Mouse (Mus musculus): ENCODE measurements at regions not wholly inside any gene's neighbourhood (a gene's known extent, or its start where the extent isn't known, plus 50 kb on each side); places are given as distances from the start of the nearest gene placed in this dataset.

DNA sequence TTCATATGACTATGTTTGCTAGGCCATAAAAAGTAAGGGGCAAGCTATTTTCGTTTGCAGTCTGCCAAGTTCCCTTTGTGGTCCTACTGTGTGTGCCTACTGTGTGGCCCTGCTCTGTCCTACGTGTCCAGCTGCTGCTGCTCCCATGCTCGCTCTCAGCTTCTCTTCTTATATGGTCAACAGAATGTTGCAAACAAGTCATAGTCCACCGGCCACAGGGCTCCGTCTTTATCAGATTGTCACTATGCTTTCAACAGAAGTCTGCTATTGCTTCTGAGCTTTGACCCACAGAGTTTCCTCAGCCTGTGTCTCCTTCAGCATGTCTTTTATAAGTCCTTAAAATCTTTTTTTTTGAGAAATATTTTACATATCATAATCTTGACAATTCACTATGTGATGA lies 58.3 kb upstream of the Fndc3b start:
- Histone ChIP-seq H3K79me2 (replicated peaks; ENCODE audit: control insufficient read depth, extremely low read depth, insufficient read depth, poor library complexity, severe bottlenecking) (no peaks in the 10 kb centered on the region), H3K9ac (ENCODE audit: insufficient read depth, low read depth) (no peak overlapping the region), H3K4me1 (ENCODE audit: control insufficient read depth in 1 of 2, insufficient read depth in 2 of 2) (no peaks in the 10 kb centered on the region), H3K27ac (ENCODE audit: insufficient read depth, low read depth) (no peak overlapping the region), H3K27me3 (replicated peaks) (no peaks in the 10 kb centered on the region), H3K4me3 (replicated peaks in 1 of 3; ENCODE audit: low read depth in 2 of 3, low read length in 2 of 3, poor library complexity in 1 of 3) (no peak overlapping the region), H3K9me3 (replicated peaks; ENCODE audit: low read length) (peaks cover 53% of the 10 kb centered on the region), H3K36me3 (replicated peaks in 1 of 2; ENCODE audit: control insufficient read depth in 1 of 2, insufficient read depth in 1 of 2, low read length in 1 of 2) (no peaks in the 10 kb centered on the region), H3K4me2 (ENCODE audit: insufficient read depth, low read depth, poor library complexity, severe bottlenecking) (no peak overlapping the region)
- TF ChIP-seq MAFK (IDR thresholded peaks at IDR 0.05; ENCODE audit: insufficient replicate concordance, low read length): no peak
- TF ChIP-seq EP300 (IDR thresholded peaks at IDR 0.05; ENCODE audit: low read length): no peak
- no peak for TF ChIP-seq USF1 (IDR thresholded peaks at IDR 0.05; ENCODE audit: low read depth, low read length)
- no peak for TF ChIP-seq TCF12 (IDR thresholded peaks at IDR 0.05; ENCODE audit: low read depth, low read length)
- TF ChIP-seq IRF4 (IDR thresholded peaks at IDR 0.05; ENCODE audit: low read depth, low read length): no peak
- TF ChIP-seq NRF1 (IDR thresholded peaks at IDR 0.05; ENCODE audit: low read depth, low read length): no peak
- TF ChIP-seq SIN3A (IDR thresholded peaks at IDR 0.05; ENCODE audit: low read length): no peak
- no peak for TF ChIP-seq MEF2A (IDR thresholded peaks at IDR 0.05; ENCODE audit: borderline replicate concordance, low read depth, low read length)
- no peak for TF ChIP-seq MAX (IDR thresholded peaks at IDR 0.05; ENCODE audit: low read length)
- TF ChIP-seq MAZ (IDR thresholded peaks at IDR 0.05; ENCODE audit: low read depth, low read length): no peak
- TF ChIP-seq USF2 (conservative IDR thresholded peaks at IDR 0.05; ENCODE audit: low read depth, low read length): no peak
- TF ChIP-seq PAX5 (IDR thresholded peaks at IDR 0.05; ENCODE audit: low read length): no peak
- no peak for TF ChIP-seq CHD1 (IDR thresholded peaks at IDR 0.05; ENCODE audit: low read depth, low read length)
- no peak for TF ChIP-seq ZNF384 (IDR thresholded peaks at IDR 0.05; ENCODE audit: low read depth, low read length)
- no peak for TF ChIP-seq JUND (conservative IDR thresholded peaks at IDR 0.05; ENCODE audit: low read depth, low read length)
- no peak for TF ChIP-seq E2F4 (IDR thresholded peaks at IDR 0.05; ENCODE audit: insufficient replicate concordance, low read depth, low read length)
- no peak for TF ChIP-seq NELFE (IDR thresholded peaks at IDR 0.05; ENCODE audit: low read depth, low read length)
- dilution Hi-C loops (cut with MboI; ENCODE audit: extremely low pct_ligation_motif_present, extremely low pct_unique_long_range_greater_than_20kb, low sequenced_read_pairs) (no loop called here), in situ Hi-C loops (cut with MboI; ENCODE audit: low pct_ligation_motif_present, low pct_unique_long_range_greater_than_20kb, low sequenced_read_pairs) (no loop called here)
- DNase-seq (ENCODE audit: extremely low read depth): no peak

DNA sequence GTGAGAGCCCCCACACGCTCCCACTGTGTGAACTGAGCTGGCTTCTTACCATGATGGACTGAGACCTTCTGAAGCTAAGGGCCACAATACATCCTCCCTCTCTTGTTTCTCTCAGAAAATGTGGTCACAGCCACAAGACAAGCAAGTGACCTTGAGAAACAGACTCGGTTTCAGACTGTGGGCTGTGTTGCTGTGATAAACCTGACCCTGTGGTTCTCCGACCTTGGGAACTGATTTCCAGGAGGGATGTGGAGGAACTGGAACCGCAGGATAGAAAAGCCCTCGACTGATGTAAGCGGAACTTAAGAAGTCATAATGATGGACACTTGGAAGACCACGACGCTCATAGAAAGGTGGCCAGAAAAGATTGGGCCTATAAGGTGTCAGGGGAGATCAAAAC lies 56.1 kb upstream of the Fndc3b start:
- Histone ChIP-seq H3K4me1 (ENCODE audit: control insufficient read depth in 1 of 2, insufficient read depth in 2 of 2) (no peaks in the 10 kb centered on the region), H3K9me3 (replicated peaks; ENCODE audit: low read length) (peaks cover 52% of the 10 kb centered on the region), H3K27ac (ENCODE audit: insufficient read depth, low read depth) (no peak overlapping the region), H3K27me3 (replicated peaks) (no peaks in the 10 kb centered on the region), H3K4me3 (replicated peaks in 1 of 3; ENCODE audit: low read depth in 2 of 3, low read length in 2 of 3, poor library complexity in 1 of 3) (no peak overlapping the region), H3K36me3 (replicated peaks in 1 of 2; ENCODE audit: control insufficient read depth in 1 of 2, insufficient read depth in 1 of 2, low read length in 1 of 2) (no peaks in the 10 kb centered on the region), H3K4me2 (ENCODE audit: insufficient read depth, low read depth, poor library complexity, severe bottlenecking) (no peak overlapping the region), H3K79me2 (replicated peaks; ENCODE audit: control insufficient read depth, extremely low read depth, insufficient read depth, poor library complexity, severe bottlenecking) (no peaks in the 10 kb centered on the region), H3K9ac (ENCODE audit: insufficient read depth, low read depth) (no peak overlapping the region)
- dilution Hi-C loops (cut with MboI; ENCODE audit: extremely low pct_ligation_motif_present, extremely low pct_unique_long_range_greater_than_20kb, low sequenced_read_pairs) (no loop called here), in situ Hi-C loops (cut with MboI; ENCODE audit: low pct_ligation_motif_present, low pct_unique_long_range_greater_than_20kb, low sequenced_read_pairs) (no loop called here)
- no peak for TF ChIP-seq MXI1 (IDR thresholded peaks at IDR 0.05; ENCODE audit: low read depth, low read length)
- TF ChIP-seq BHLHE40 (IDR thresholded peaks at IDR 0.05; ENCODE audit: low read depth, low read length): no peak
- TF ChIP-seq TBP (conservative IDR thresholded peaks at IDR 0.05; ENCODE audit: low read depth, low read length): no peak
- no peak for TF ChIP-seq JUND (conservative IDR thresholded peaks at IDR 0.05; ENCODE audit: low read depth, low read length)
- no peak for TF ChIP-seq GABPA (IDR thresholded peaks at IDR 0.05; ENCODE audit: insufficient replicate concordance, low read depth, low read length)
- no peak for TF ChIP-seq POLR2A (IDR thresholded peaks at IDR 0.05; ENCODE audit: low read depth, low read length)
- TF ChIP-seq TCF12 (IDR thresholded peaks at IDR 0.05; ENCODE audit: low read depth, low read length): no peak
- TF ChIP-seq RCOR1 (conservative IDR thresholded peaks at IDR 0.05; ENCODE audit: low read depth, low read length): no peak
- TF ChIP-seq CHD2 (IDR thresholded peaks at IDR 0.05; ENCODE audit: low read length): no peak
- TF ChIP-seq EP300 (IDR thresholded peaks at IDR 0.05; ENCODE audit: low read length): no peak
- TF ChIP-seq MYC (IDR thresholded peaks at IDR 0.05; ENCODE audit: low read depth, low read length): no peak
- no peak for DNase-seq (ENCODE audit: extremely low read depth)
